Mouse (Mus musculus): ENCODE measurements around the gene Rnf181. TPM values are rescaled to one million over a fixed set of nuclear protein-coding genes. Genes with fewer than 3 reads are reported as not detected.
A peak's percentile ranks its signal among the peaks of the same experiment; 100 is the strongest.

The Rnf181 gene
- polyA plus RNA-seq, 1 experiment from 2014 or later: 122 TPM

- Histone ChIP-seq H3K27me3 (replicated peaks) (no peaks in the 10 kb centered on the region), H3K36me3 (no peaks in the 10 kb centered on the region), H3K9me3 (no peaks in the 10 kb centered on the region), H3K4me2 (replicated peaks) (no peak overlapping the region), H3K4me3 (replicated peaks) (no peak overlapping the region), H3K9ac (no peak overlapping the region), H3K27ac (no peak overlapping the region), H3K4me1 (replicated peaks) (peaks cover 24% of the 10 kb centered on the region)
- ATAC-seq: no peak
- 91% methylated on average over 5 of the region's 5 CpGs for WGBS
These were observed 25.6 kb upstream of the Rnf181 start for GRCm38 (mm10) chr6:72392341-72392740.

- peak overlapping the region; percentile 79 for H3K9ac ChIP-seq
- peak; percentile 60 for ATAC-seq
- H3K9me3 ChIP-seq: no peaks in the 10 kb centered on the region
- H3K36me3 ChIP-seq: 0 out of 2 replicates have a peak, but pooled peaks cover 4% of the 10 kb centered on the region
- H3K4me3 ChIP-seq (replicated peaks): peak overlapping the region; percentile 60
- whole genome bisulfite sequencing: 13% methylated on average over 12 of the region's 12 CpGs
- peak overlapping the region; percentile 98 for H3K27ac ChIP-seq
- peaks cover 24% of the 10 kb centered on the region for H3K4me1 ChIP-seq (replicated peaks)
- H3K4me2 ChIP-seq (replicated peaks): peak overlapping the region; percentile 74
- H3K27me3 ChIP-seq (replicated peaks): no peaks in the 10 kb centered on the region
These were observed 24.2 kb upstream of the Rnf181 start for GRCm38 (mm10) chr6:72390795-72391521.

DNA sequence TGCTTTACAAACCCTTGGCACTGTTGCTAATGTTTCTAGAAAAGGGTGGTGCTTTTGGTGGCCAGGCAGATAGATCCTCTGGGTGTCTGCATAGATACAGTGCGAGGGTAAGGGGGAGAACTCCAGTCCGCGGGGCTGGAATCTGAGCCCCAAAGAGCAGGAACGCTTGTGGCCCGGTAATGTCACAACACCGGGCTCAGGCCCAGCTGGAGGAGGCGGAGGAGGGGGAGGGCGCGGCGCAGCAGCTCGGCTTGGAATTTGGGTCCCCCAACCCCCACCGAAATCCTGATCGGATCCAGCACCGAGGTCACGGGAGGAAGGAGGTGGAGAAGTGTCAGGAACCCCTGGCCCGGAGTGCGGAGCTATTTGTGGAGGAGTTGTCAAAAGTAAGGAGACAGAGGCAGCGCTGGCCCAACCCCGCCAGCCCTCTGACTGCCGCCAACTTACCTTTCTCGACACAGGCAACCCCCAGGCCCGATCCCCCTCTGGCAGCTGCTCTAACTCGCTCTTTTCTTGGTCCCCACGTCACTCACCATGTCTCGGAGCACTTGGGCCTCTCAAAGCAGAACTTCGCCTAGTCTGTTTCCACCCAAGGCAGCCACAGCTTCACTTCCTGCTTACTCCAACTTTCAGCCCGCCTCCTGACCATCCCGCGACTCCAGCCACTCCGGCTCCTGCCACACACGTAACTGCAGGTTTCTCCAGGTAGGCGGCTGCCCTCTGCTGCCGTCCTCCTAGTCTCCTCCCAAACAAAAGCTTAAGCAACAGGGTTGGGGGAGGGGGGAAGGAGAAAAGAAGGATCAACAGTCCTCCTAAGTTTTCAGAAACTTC lies 23.4 kb upstream of the Rnf181 start, which contains the start of gene Vamp8:
Gene Vamp8, minus strand, starts transcription at position 763 of the 831 bp plus-strand sequence.
- Histone ChIP-seq H3K4me2 (replicated peaks) (peak within 1 kb of the TSS; percentile 74), H3K9ac (peak within 1 kb of the TSS; percentile 79), H3K4me3 (replicated peaks) (peak within 1 kb of the TSS; percentile 60), H3K9me3 (no peaks in the 10 kb centered on the region), H3K36me3 (peaks cover 6% of the 10 kb centered on the region; the same call in 1 of the 2 replicates), H3K27ac (peak within 1 kb of the TSS; percentile 98), H3K27me3 (replicated peaks) (no peaks in the 10 kb centered on the region), H3K4me1 (replicated peaks) (peaks cover 24% of the 10 kb centered on the region)
- WGBS: under 1% methylated on average over 33 of the region's 33 CpGs
- ATAC-seq: peak; percentile 91

- Histone ChIP-seq H3K9me3 (no peaks in the 10 kb centered on the region), H3K4me1 (replicated peaks) (peaks cover 24% of the 10 kb centered on the region), H3K4me3 (replicated peaks) (peak overlapping the region; percentile 60), H3K27me3 (replicated peaks) (no peaks in the 10 kb centered on the region), H3K9ac (peak overlapping the region; percentile 79), H3K36me3 (peaks cover 8% of the 10 kb centered on the region; the same call in 1 of the 2 replicates), H3K4me2 (replicated peaks) (peak overlapping the region; percentile 74), H3K27ac (peak overlapping the region; percentile 98)
- 7% methylated on average over 13 of the region's 13 CpGs for WGBS
- ATAC-seq: peak; percentile 84
These were observed 22.8 kb upstream of the Rnf181 start for GRCm38 (mm10) chr6:72389471-72389940.

- Histone ChIP-seq H3K36me3 (peaks cover 8% of the 10 kb centered on the region; the same call in 1 of the 2 replicates), H3K27me3 (replicated peaks) (no peaks in the 10 kb centered on the region), H3K4me1 (replicated peaks) (peaks cover 24% of the 10 kb centered on the region), H3K9ac (peak overlapping the region; percentile 79; the same call in 1 of the 2 replicates), H3K4me3 (replicated peaks) (peak overlapping the region; percentile 60; the same call in 1 of the 2 replicates), H3K27ac (peak overlapping the region; percentile 98), H3K9me3 (no peaks in the 10 kb centered on the region), H3K4me2 (replicated peaks) (peak overlapping the region; percentile 74)
- no peak for ATAC-seq
- 75% methylated on average over 6 of the region's 6 CpGs for WGBS
These were observed 22.1 kb upstream of the Rnf181 start for GRCm38 (mm10) chr6:72388791-72389329.

DNA sequence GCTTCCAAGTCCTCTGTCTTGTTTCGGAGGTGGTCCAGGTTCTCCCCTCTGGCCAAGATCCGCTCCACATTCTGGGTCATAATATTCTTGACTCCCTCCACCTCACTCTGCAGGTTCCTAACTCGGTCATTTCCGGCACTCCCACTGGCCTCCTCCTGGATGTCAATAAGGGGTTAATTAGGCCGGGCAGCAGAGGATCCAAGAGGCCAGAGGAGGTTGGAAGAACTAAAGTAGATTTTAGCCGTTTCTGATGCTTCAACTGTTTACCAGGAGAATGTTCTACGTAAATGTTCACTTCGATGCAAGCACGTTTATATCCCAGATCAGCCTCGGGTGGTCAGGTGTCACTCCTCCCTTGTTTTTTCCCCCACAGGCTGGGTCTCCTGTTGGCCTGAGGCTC lies 21.5 kb upstream of the Rnf181 start:
- Histone ChIP-seq H3K4me2 (replicated peaks) (peak overlapping the region; percentile 74), H3K27me3 (replicated peaks) (no peaks in the 10 kb centered on the region), H3K36me3 (peaks cover 8% of the 10 kb centered on the region; the same call in 1 of the 2 replicates), H3K9ac (0 out of 2 replicates have a peak overlapping the region, but pooled peaks have one; percentile 79), H3K4me3 (replicated peaks) (no peak overlapping the region), H3K4me1 (replicated peaks) (peaks cover 24% of the 10 kb centered on the region), H3K9me3 (no peaks in the 10 kb centered on the region), H3K27ac (no peak overlapping the region)
- WGBS: 67% methylated on average over 10 of the region's 10 CpGs
- ATAC-seq: no peak

DNA sequence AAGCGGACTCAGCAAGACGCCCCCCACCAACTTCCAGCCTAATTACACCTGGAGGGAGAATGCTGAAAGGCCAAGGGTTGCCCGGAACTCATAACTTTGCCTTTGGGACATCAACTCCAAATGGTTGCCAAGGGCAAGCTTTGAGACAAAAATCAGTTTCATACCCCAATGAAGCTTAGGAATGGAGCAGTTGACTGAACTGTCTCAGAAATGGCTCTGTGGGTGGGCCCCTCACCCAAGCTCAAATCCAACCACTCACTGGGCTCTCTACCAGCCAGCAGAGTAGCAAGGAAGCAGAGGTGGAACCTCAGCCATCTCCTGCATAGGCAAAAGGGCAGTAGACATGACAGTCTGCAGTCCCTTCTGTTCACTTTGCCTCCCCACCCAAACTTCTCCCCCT lies 21.1 kb upstream of the Rnf181 start:
- no peak for ATAC-seq
- peaks cover 24% of the 10 kb centered on the region for H3K4me1 ChIP-seq (replicated peaks)
- WGBS: 84% methylated on average over 3 of the region's 3 CpGs
- no peaks in the 10 kb centered on the region for H3K9me3 ChIP-seq
- H3K27me3 ChIP-seq (replicated peaks): no peaks in the 10 kb centered on the region
- H3K4me2 ChIP-seq (replicated peaks): 0 out of 2 replicates have a peak overlapping the region, but pooled peaks have one; percentile 74
- H3K9ac ChIP-seq: no peak overlapping the region
- H3K27ac ChIP-seq: no peak overlapping the region
- H3K36me3 ChIP-seq: peaks cover 8% of the 10 kb centered on the region; the same call in 1 of the 2 replicates
- H3K4me3 ChIP-seq (replicated peaks): no peak overlapping the region

- no peak for ATAC-seq
- WGBS: 94% methylated on average over 2 of the region's 2 CpGs
- Histone ChIP-seq H3K4me2 (replicated peaks) (no peak overlapping the region), H3K36me3 (peaks cover 8% of the 10 kb centered on the region; the same call in 1 of the 2 replicates), H3K9me3 (no peaks in the 10 kb centered on the region), H3K27ac (no peak overlapping the region), H3K4me3 (replicated peaks) (no peak overlapping the region), H3K9ac (no peak overlapping the region), H3K27me3 (replicated peaks) (no peaks in the 10 kb centered on the region), H3K4me1 (replicated peaks) (peaks cover 24% of the 10 kb centered on the region)
These were observed 19.8 kb upstream of the Rnf181 start for GRCm38 (mm10) chr6:72386561-72386960.

- Histone ChIP-seq H3K27ac (no peak overlapping the region), H3K4me3 (replicated peaks) (no peak overlapping the region), H3K4me2 (replicated peaks) (no peak overlapping the region), H3K36me3 (peaks cover 8% of the 10 kb centered on the region; the same call in 1 of the 2 replicates), H3K9me3 (no peaks in the 10 kb centered on the region), H3K27me3 (replicated peaks) (0 out of 2 replicates have a peak, but pooled peaks cover 2% of the 10 kb centered on the region), H3K4me1 (replicated peaks) (peaks cover 18% of the 10 kb centered on the region), H3K9ac (no peak overlapping the region)
- ATAC-seq: no peak
- WGBS: 82% methylated on average over 4 of the region's 4 CpGs
These were observed 18.5 kb upstream of the Rnf181 start for GRCm38 (mm10) chr6:72385258-72385657.

DNA sequence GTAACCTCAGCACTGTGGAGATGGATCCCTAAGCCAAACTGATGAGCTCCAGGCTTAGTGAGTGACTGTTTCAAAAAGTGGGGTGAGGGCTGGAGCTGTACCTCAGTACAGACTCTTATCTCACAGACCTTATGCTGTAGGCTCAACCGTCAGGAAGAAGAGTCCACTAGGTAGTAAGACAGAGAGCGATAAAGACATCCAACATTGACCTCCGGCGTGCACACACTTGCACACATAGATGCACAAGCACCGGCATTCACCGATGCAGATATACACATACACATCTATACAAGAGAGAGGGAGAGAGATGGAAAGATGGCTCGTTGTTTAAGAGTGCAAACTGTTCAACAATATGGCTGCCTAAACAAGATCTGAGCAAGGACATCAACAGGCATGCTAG lies 17.2 kb upstream of the Rnf181 start:
- H3K27me3 ChIP-seq (replicated peaks): 0 out of 2 replicates have a peak, but pooled peaks cover 5% of the 10 kb centered on the region
- H3K9ac ChIP-seq: no peak overlapping the region
- H3K9me3 ChIP-seq: no peaks in the 10 kb centered on the region
- 95% methylated on average over 7 of the region's 7 CpGs for WGBS
- no peak overlapping the region for H3K4me2 ChIP-seq (replicated peaks)
- peaks cover 16% of the 10 kb centered on the region for H3K4me1 ChIP-seq (replicated peaks)
- no peak for ATAC-seq
- no peak overlapping the region for H3K27ac ChIP-seq
- H3K4me3 ChIP-seq (replicated peaks): no peak overlapping the region
- peaks cover 8% of the 10 kb centered on the region; the same call in 1 of the 2 replicates for H3K36me3 ChIP-seq

- WGBS: 88% methylated on average over 6 of the region's 6 CpGs
- peaks cover 9% of the 10 kb centered on the region for H3K4me1 ChIP-seq (replicated peaks)
- peaks cover 8% of the 10 kb centered on the region; the same call in 1 of the 2 replicates for H3K36me3 ChIP-seq
- no peak overlapping the region for H3K27ac ChIP-seq
- 0 out of 2 replicates have a peak, but pooled peaks cover 5% of the 10 kb centered on the region for H3K27me3 ChIP-seq (replicated peaks)
- H3K9ac ChIP-seq: no peak overlapping the region
- no peaks in the 10 kb centered on the region for H3K9me3 ChIP-seq
- no peak overlapping the region for H3K4me3 ChIP-seq (replicated peaks)
- ATAC-seq: no peak
- no peak overlapping the region for H3K4me2 ChIP-seq (replicated peaks)
These were observed 16.5 kb upstream of the Rnf181 start for GRCm38 (mm10) chr6:72383142-72383820.
